Mouse (Mus musculus): ENCODE data around the gene Syngr3. TPM values are rescaled to one million over a fixed set of nuclear protein-coding genes. Genes with fewer than 3 reads are reported as not detected.
"Not testable (repeated sequence)": the region's sequence is repeated elsewhere in the genome, so short reads cannot be mapped to it uniquely, and the experiment has no call there.

Gene Syngr3
- polyA plus RNA-seq, 1 experiment from 2014 or later, result 145 TPM

GRCm38 (mm10) chr17:24727618-24728017 lies 37.9 kb upstream of the Syngr3 start, which contains the start of gene Rpl3l:
Gene Rpl3l, plus strand, starts transcription at chr17:24727820.
- no peak within 1 kb of the TSS for H3K9ac ChIP-seq (replicated peaks)
- 73% methylated on average over 2 of the region's 2 CpGs for WGBS

GRCm38 (mm10) chr17:24725637-24726390 lies 36.1 kb upstream of the Syngr3 start:
- H3K27ac ChIP-seq (replicated peaks), result no peak overlapping the region
- H3K4me1 ChIP-seq, result peaks cover 28% of the 10 kb centered on the region
- peaks cover 6% of the 10 kb centered on the region; the same call in 1 of the 2 replicates for H3K27me3 ChIP-seq
- 66% methylated on average over 3 of the region's 3 CpGs for WGBS
- no peaks in the 10 kb centered on the region for H3K9me3 ChIP-seq
- H3K9ac ChIP-seq (replicated peaks), result no peak overlapping the region
- no peak overlapping the region for H3K4me3 ChIP-seq
- no peak overlapping the region for H3K4me2 ChIP-seq (replicated peaks)
- no peak for ATAC-seq (replicated peaks)
- peaks cover 14% of the 10 kb centered on the region for H3K36me3 ChIP-seq

More at GRCm38 (mm10) chr17:24727618-24728017, 37.9 kb upstream of the Syngr3 start, which contains the start of gene Rpl3l:
- Histone ChIP-seq H3K4me2 (replicated peaks) (no peak within 1 kb of the TSS), H3K4me1 (peaks cover 12% of the 10 kb centered on the region), H3K9me3 (no peaks in the 10 kb centered on the region), H3K4me3 (no peak within 1 kb of the TSS), H3K27ac (replicated peaks) (no peak within 1 kb of the TSS), H3K36me3 (peaks cover under 1% of the 10 kb centered on the region; the same call in 1 of the 2 replicates), H3K27me3 (peaks cover 6% of the 10 kb centered on the region; the same call in 1 of the 2 replicates)
- ATAC-seq (replicated peaks), result no peak

GRCm38 (mm10) chr17:24724184-24724583 lies 34.4 kb upstream of the Syngr3 start, which contains the start of gene Ndufb10:
Gene Ndufb10, minus strand, starts transcription at chr17:24724478.
- Histone ChIP-seq H3K9me3 (no peaks in the 10 kb centered on the region), H3K4me2 (replicated peaks) (peak within 1 kb of the TSS; percentile 85), H3K27me3 (peaks cover 6% of the 10 kb centered on the region; the same call in 1 of the 2 replicates), H3K27ac (replicated peaks) (peak within 1 kb of the TSS; percentile 80), H3K9ac (replicated peaks) (peak within 1 kb of the TSS; percentile 95), H3K36me3 (peaks cover 14% of the 10 kb centered on the region), H3K4me3 (peak within 1 kb of the TSS; percentile 84), H3K4me1 (peaks cover 31% of the 10 kb centered on the region)
- under 1% methylated on average over 30 of the region's 30 CpGs for WGBS
- ATAC-seq (replicated peaks), result peak; percentile 77

- peaks cover 14% of the 10 kb centered on the region for H3K36me3 ChIP-seq
- peaks cover 6% of the 10 kb centered on the region; the same call in 1 of the 2 replicates for H3K27me3 ChIP-seq
- H3K4me2 ChIP-seq (replicated peaks), result peak overlapping the region; percentile 85
- H3K27ac ChIP-seq (replicated peaks), result peak overlapping the region; percentile 80
- H3K9ac ChIP-seq (replicated peaks), result peak overlapping the region; percentile 95
- H3K4me3 ChIP-seq, result peak overlapping the region; percentile 84
- 0 out of 2 replicates have a peak, but pooled peaks have one; percentile 2 for ATAC-seq (replicated peaks)
- H3K4me1 ChIP-seq, result peaks cover 35% of the 10 kb centered on the region
- H3K9me3 ChIP-seq, result no peaks in the 10 kb centered on the region
- WGBS, result under 1% methylated on average over 15 of the region's 15 CpGs
These were observed 34.1 kb upstream of the Syngr3 start for GRCm38 (mm10) chr17:24723881-24724180.

GRCm38 (mm10) chr17:24723122-24723880 lies 33.5 kb upstream of the Syngr3 start:
- Histone ChIP-seq H3K27ac (replicated peaks) (peak overlapping the region; percentile 80; the same call in 1 of the 2 replicates), H3K9ac (replicated peaks) (peak overlapping the region; percentile 95), H3K9me3 (no peaks in the 10 kb centered on the region), H3K4me3 (peak overlapping the region; percentile 84), H3K4me2 (replicated peaks) (peak overlapping the region; percentile 85), H3K36me3 (peaks cover 14% of the 10 kb centered on the region), H3K27me3 (peaks cover 5% of the 10 kb centered on the region; the same call in 1 of the 2 replicates), H3K4me1 (peaks cover 40% of the 10 kb centered on the region)
- 2% methylated on average over 12 of the region's 12 CpGs for WGBS
- no peak for ATAC-seq (replicated peaks)

GRCm38 (mm10) chr17:24722220-24722924 lies 32.6 kb upstream of the Syngr3 start:
- Histone ChIP-seq H3K4me1 (peaks cover 40% of the 10 kb centered on the region), H3K36me3 (peaks cover 14% of the 10 kb centered on the region), H3K4me3 (peak overlapping the region; percentile 3; the same call in 1 of the 2 replicates), H3K27me3 (no peaks in the 10 kb centered on the region), H3K4me2 (replicated peaks) (no peak overlapping the region), H3K27ac (replicated peaks) (no peak overlapping the region), H3K9ac (replicated peaks) (0 out of 2 replicates have a peak overlapping the region, but pooled peaks have one; percentile 8), H3K9me3 (no peaks in the 10 kb centered on the region)
- no peak for ATAC-seq (replicated peaks)
- WGBS, result 35% methylated on average over 13 of the region's 13 CpGs

GRCm38 (mm10) chr17:24721383-24721955 lies 31.7 kb upstream of the Syngr3 start:
- not testable (repeated sequence) for ATAC-seq (replicated peaks); H3K27me3 ChIP-seq; H3K27ac ChIP-seq (replicated peaks); H3K9me3 ChIP-seq
- Histone ChIP-seq H3K36me3 (peaks cover 18% of the 10 kb centered on the region), H3K4me1 (peaks cover 40% of the 10 kb centered on the region), H3K9ac (replicated peaks) (peak overlapping the region; percentile 43), H3K4me2 (replicated peaks) (peak overlapping the region; percentile 70), H3K4me3 (peak overlapping the region; percentile 88)
- 59% methylated on average over 7 of the region's 7 CpGs for WGBS

GRCm38 (mm10) chr17:24720616-24721015 lies 30.9 kb upstream of the Syngr3 start:
- not testable (repeated sequence) for H3K9me3 ChIP-seq; ATAC-seq (replicated peaks); H3K27me3 ChIP-seq
- H3K4me1 ChIP-seq, result peaks cover 40% of the 10 kb centered on the region
- WGBS, result under 1% methylated on average over 11 of the region's 11 CpGs
- peak overlapping the region; percentile 86; the same call in 1 of the 2 replicates for H3K27ac ChIP-seq (replicated peaks)
- H3K9ac ChIP-seq (replicated peaks), result peak overlapping the region; percentile 77
- H3K4me2 ChIP-seq (replicated peaks), result peak overlapping the region; percentile 70
- peaks cover 18% of the 10 kb centered on the region for H3K36me3 ChIP-seq
- peak overlapping the region; percentile 88 for H3K4me3 ChIP-seq

GRCm38 (mm10) chr17:24719494-24720222 lies 29.9 kb upstream of the Syngr3 start:
- under 1% methylated on average over 61 of the region's 61 CpGs for WGBS
- Histone ChIP-seq H3K27ac (replicated peaks) (peak overlapping the region; percentile 86), H3K4me3 (peak overlapping the region; percentile 88), H3K9me3 (no peaks in the 10 kb centered on the region), H3K9ac (replicated peaks) (peak overlapping the region; percentile 95), H3K4me2 (replicated peaks) (peak overlapping the region; percentile 70), H3K36me3 (peaks cover 18% of the 10 kb centered on the region), H3K27me3 (no peaks in the 10 kb centered on the region), H3K4me1 (peaks cover 40% of the 10 kb centered on the region)
- peak; percentile 99 for ATAC-seq (replicated peaks)

- not testable (repeated sequence) for H3K9me3 ChIP-seq; H3K27me3 ChIP-seq; H3K27ac ChIP-seq (replicated peaks); ATAC-seq (replicated peaks)
- Histone ChIP-seq H3K9ac (replicated peaks) (peak overlapping the region; percentile 95), H3K4me3 (peak overlapping the region; percentile 88), H3K4me2 (replicated peaks) (peak overlapping the region; percentile 67), H3K36me3 (peaks cover 18% of the 10 kb centered on the region), H3K4me1 (peaks cover 40% of the 10 kb centered on the region)
- 73% methylated on average over 5 of the region's 5 CpGs for WGBS
These were observed 29.2 kb upstream of the Syngr3 start for GRCm38 (mm10) chr17:24718938-24719337.

- Histone ChIP-seq H3K27me3 (no peaks in the 10 kb centered on the region), H3K36me3 (peaks cover 18% of the 10 kb centered on the region), H3K9me3 (no peaks in the 10 kb centered on the region), H3K4me2 (replicated peaks) (peak within 1 kb of the TSS; percentile 67), H3K4me3 (peak within 1 kb of the TSS; percentile 88), H3K9ac (replicated peaks) (no peak within 1 kb of the TSS), H3K27ac (replicated peaks) (no peak within 1 kb of the TSS), H3K4me1 (peaks cover 31% of the 10 kb centered on the region)
- 81% methylated on average over 4 of the region's 4 CpGs for WGBS
- ATAC-seq (replicated peaks), result no peak
These were observed 28.2 kb upstream of the Syngr3 start, which contains the start of the genes Rnf151 and Rps2 for GRCm38 (mm10) chr17:24717943-24718342. Gene Rnf151, minus strand, starts transcription at chr17:24718063. Gene Rps2, plus strand, starts transcription at chr17:24718116.
